Mouse (Mus musculus) MEL (cell line): Measurements from ENCODE around the gene Cercam. TPM values are rescaled to one million over a fixed set of nuclear protein-coding genes. Genes with fewer than 3 reads are reported as not detected.

Experiments
- DNase-seq: peaks from one replicate; pipeline ENCODE4 v3.0.0; 2011; ENCODE audit warnings: low read depth, low spot score
- H3K27ac ChIP-seq: 2 replicates; pipeline ENCODE4 v1.5.1; 2012; ENCODE audit warnings: low read depth, mild to moderate bottlenecking, control low read depth, low read length, moderate library complexity; ENCODE audit not compliant: control insufficient read depth
- H3K27me3 ChIP-seq, 2 experiments: fragments of 150-350 bp in 1 of 2; sonication (generic) in 1 of 2; 2 replicates each; pipeline ENCODE4 v1.6.1; 2012; ENCODE audit warnings: low read length in 2 of 2, mild to moderate bottlenecking in 2 of 2, improper control_type of control experiment in 1 of 2, moderate library complexity in 1 of 2; ENCODE audit not compliant: insufficient read depth in 2 of 2, control insufficient read depth in 1 of 2
- H3K36me3 ChIP-seq, 2 experiments: 2 replicates each; pipeline ENCODE4 v1.6.1; 2012 to 2014; ENCODE audit warnings: low read length in 2 of 2, improper control_type of control experiment in 1 of 2, inconsistent platforms in 1 of 2, mild to moderate bottlenecking in 1 of 2; ENCODE audit not compliant: insufficient read depth in 2 of 2, control insufficient read depth in 1 of 2
- H3K4me1 ChIP-seq, 2 experiments: fragments of 150-350 bp in 1 of 2; sonication (generic) in 1 of 2; 2 replicates each; pipeline ENCODE4 v1.6.1; 2012; ENCODE audit warnings: low read length in 2 of 2, improper control_type of control experiment in 1 of 2, mild to moderate bottlenecking in 1 of 2; ENCODE audit not compliant: insufficient read depth in 2 of 2, control insufficient read depth in 1 of 2
- H3K4me3 ChIP-seq, 2 experiments: fragments of 150-350 bp in 1 of 2; sonication (generic) in 1 of 2; 2 replicates each; pipeline ENCODE4 v1.5.1; 2012; ENCODE audit warnings: low read depth in 2 of 2, low read length in 2 of 2, mild to moderate bottlenecking in 2 of 2, moderate library complexity in 2 of 2, control low read depth in 1 of 2, improper control_type of control experiment in 1 of 2; ENCODE audit not compliant: control insufficient read depth in 1 of 2, insufficient read depth in 1 of 2
- H3K79me2 ChIP-seq: 2 replicates; pipeline ENCODE4 v1.6.1; 2012; ENCODE audit warnings: mild to moderate bottlenecking, low read length, moderate library complexity; ENCODE audit not compliant: control insufficient read depth, poor library complexity, insufficient read depth
- H3K9ac ChIP-seq: 2 replicates; pipeline ENCODE4 v1.6.1; 2012; ENCODE audit warnings: low read depth, mild to moderate bottlenecking, control low read depth, low read length, moderate library complexity; ENCODE audit not compliant: control insufficient read depth, poor library complexity, severe bottlenecking
- H3K9me3 ChIP-seq: fragments of 150-350 bp; sonication (generic); replicated peaks from 2 replicates; pipeline ENCODE4 v1.6.1; 2012; ENCODE audit warnings: mild to moderate bottlenecking, low read length, improper control_type of control experiment, moderate library complexity; ENCODE audit not compliant: insufficient read depth
- CHD1 ChIP-seq: IDR thresholded peaks from 2 replicates; pipeline ENCODE4 v1.6.1; 2012; ENCODE audit warnings: low read depth, mild to moderate bottlenecking, inconsistent platforms, low read length, improper control_type of control experiment
- CHD2 ChIP-seq: IDR thresholded peaks from 2 replicates; pipeline ENCODE4 v1.6.1; 2011; ENCODE audit warnings: low read length, improper control_type of control experiment
- EP300 ChIP-seq, 2 experiments: IDR thresholded peaks; 2 replicates each; pipeline ENCODE4 v1.6.1; 2011; ENCODE audit warnings: improper control_type of control experiment in 2 of 2, low read length in 2 of 2, low read depth in 1 of 2, mild to moderate bottlenecking in 1 of 2
- HCFC1 ChIP-seq: IDR thresholded peaks from 2 replicates; pipeline ENCODE4 v1.6.1; 2012; ENCODE audit warnings: low read depth, mild to moderate bottlenecking, inconsistent platforms, low read length, improper control_type of control experiment, moderate library complexity
- KAT2A ChIP-seq: conservative IDR thresholded peaks from 2 replicates; pipeline ENCODE4 v1.6.1; 2012; ENCODE audit warnings: low read depth, low read length, improper control_type of control experiment, inconsistent platforms
- MAX ChIP-seq: IDR thresholded peaks from 2 replicates; pipeline ENCODE4 v1.6.1; 2011; ENCODE audit warnings: low read length, improper control_type of control experiment
- MAZ ChIP-seq: IDR thresholded peaks from 2 replicates; pipeline ENCODE4 v1.6.1; 2012; ENCODE audit warnings: low read depth, mild to moderate bottlenecking, inconsistent platforms, low read length, improper control_type of control experiment
- MXI1 ChIP-seq: IDR thresholded peaks from 2 replicates; pipeline ENCODE4 v1.6.1; 2011; ENCODE audit warnings: mild to moderate bottlenecking, low read depth, low read length, improper control_type of control experiment
- NELFE ChIP-seq: IDR thresholded peaks from 2 replicates; pipeline ENCODE4 v1.6.1; 2011; ENCODE audit warnings: low read depth, low read length, improper control_type of control experiment
- POLR2A ChIP-seq, 2 experiments: IDR thresholded peaks; 2 replicates each; pipeline ENCODE4 v1.6.1; 2011 to 2012; ENCODE audit warnings: low read length in 2 of 2, mild to moderate bottlenecking in 2 of 2, control low read depth in 1 of 2, improper control_type of control experiment in 1 of 2, low read depth in 1 of 2, moderate library complexity in 1 of 2; ENCODE audit not compliant: control insufficient read depth in 1 of 2, insufficient read depth in 1 of 2, poor library complexity in 1 of 2
- POLR2AphosphoS5 ChIP-seq: IDR thresholded peaks from 2 replicates; pipeline ENCODE4 v1.6.1; 2012; ENCODE audit warnings: low read depth, borderline replicate concordance, mild to moderate bottlenecking, inconsistent platforms, low read length, moderate library complexity, mixed read lengths
- SIN3A ChIP-seq: IDR thresholded peaks from 2 replicates; pipeline ENCODE4 v1.6.1; 2012; ENCODE audit warnings: low read length, improper control_type of control experiment, inconsistent platforms
- SMC3 ChIP-seq: IDR thresholded peaks from 2 replicates; pipeline ENCODE4 v1.6.1; 2011; ENCODE audit warnings: low read depth, low read length, improper control_type of control experiment
- TBP ChIP-seq: IDR thresholded peaks from 2 replicates; pipeline ENCODE4 v1.8.0; 2011; ENCODE audit warnings: low read depth, low read length, improper control_type of control experiment
- TCF12 ChIP-seq: IDR thresholded peaks from 2 replicates; pipeline ENCODE4 v1.6.1; 2014; ENCODE audit warnings: low read depth, mild to moderate bottlenecking, inconsistent platforms, low read length, improper control_type of control experiment, moderate library complexity
- UBTF ChIP-seq: IDR thresholded peaks from 2 replicates; pipeline ENCODE4 v1.6.1; 2012; ENCODE audit warnings: low read depth, mild to moderate bottlenecking, inconsistent platforms, low read length, improper control_type of control experiment, moderate library complexity, borderline replicate concordance; ENCODE audit not compliant: insufficient read depth
- ZC3H11A ChIP-seq: IDR thresholded peaks from 2 replicates; pipeline ENCODE4 v1.6.1; 2012; ENCODE audit warnings: low read depth, mild to moderate bottlenecking, inconsistent platforms, low read length, improper control_type of control experiment
- polyA plus RNA-seq, 2 experiments: library from polyadenylated mRNA; stranded (reverse) in 1 of 2; unstranded in 1 of 2; fragments of >175 nt in 1 of 2; fragments of >200 nt in 1 of 2; gene quantifications; 2 replicates each; pipeline versions ENCODE4 v1.2.1 to v1.2.4; 2012; ENCODE audit warnings: low replicate concordance in 2 of 2, low read depth in 1 of 2; ENCODE audit not compliant: insufficient read length in 2 of 2, insufficient read depth in 1 of 2, missing spikeins in 1 of 2
- total RNA-seq: library from RNA; depleted of rRNA; stranded (reverse); fragments of 300-350 nt; gene quantifications from 2 replicates; pipeline ENCODE4 v1.2.3, GENCODE M21; 2012

The Cercam gene
- total and polyA plus RNA-seq, 3 experiments = 8.8 to 23.4 TPM; not detected in 1

DNA sequence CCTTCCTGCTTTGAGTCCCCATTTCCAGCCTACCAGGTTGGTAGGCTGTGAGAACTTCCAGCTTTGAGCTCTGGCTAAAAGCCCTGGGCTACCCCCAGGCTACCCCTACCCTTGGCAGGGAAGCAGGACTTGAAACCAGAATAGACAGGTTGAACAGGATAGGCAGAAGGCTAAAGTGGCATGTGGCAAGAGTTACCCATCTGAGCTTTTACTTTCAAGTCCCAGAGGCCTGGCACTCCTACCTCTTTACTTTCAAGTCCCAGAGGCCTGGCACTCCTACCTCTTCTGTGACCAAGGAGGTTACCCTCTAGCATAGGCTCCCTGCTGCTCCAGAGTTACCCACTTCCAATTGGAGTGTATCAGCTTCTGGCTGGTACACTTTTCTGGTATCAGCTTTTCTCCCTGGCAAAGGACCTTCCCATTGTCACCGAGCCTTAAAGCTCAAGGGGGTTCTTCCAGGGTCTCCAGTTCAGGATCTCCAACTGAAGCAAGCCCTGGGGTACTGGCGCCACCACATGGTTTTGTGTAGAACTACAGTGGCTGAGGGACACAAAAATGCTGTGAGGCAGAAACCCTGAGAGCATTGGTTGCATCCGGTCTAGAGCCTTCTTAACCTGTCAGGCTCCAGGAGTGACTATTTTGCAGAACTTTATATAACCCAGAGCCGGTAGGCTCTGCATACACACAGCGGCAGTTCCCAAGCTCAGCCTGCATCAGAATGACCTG is 10.1 kb upstream of the Cercam start (continued):
- TF ChIP-seq MAZ (no peak), ZC3H11A (peak; percentile 63), NELFE (no peak), POLR2A (IDR thresholded peaks at IDR 0.05; ENCODE audit: control insufficient read depth in 1 of 2, insufficient read depth in 1 of 2, low read depth in 1 of 2, low read length in 2 of 2, poor library complexity in 1 of 2) (no peak), CHD1 (no peak)

GRCm38 (mm10) chr2:29865125-29865524 is 3.8 kb upstream of the Cercam start:
- Histone ChIP-seq H3K9ac (no peak overlapping the region), H3K4me3 (no peak overlapping the region), H3K36me3 (peaks cover 0 to 2% of the 10 kb centered on the region in 2 experiments; a peak in 2 of 4 replicates), H3K4me1 (peaks cover 0 to 5% of the 10 kb centered on the region in 2 experiments; a peak in 3 of 4 replicates), H3K27ac (no peak overlapping the region), H3K79me2 (no peaks in the 10 kb centered on the region; the same call in 1 of the 2 replicates), H3K9me3 (no peaks in the 10 kb centered on the region), H3K27me3 (no peaks in the 10 kb centered on the region)
- TF ChIP-seq EP300 (IDR thresholded peaks at IDR 0.05; ENCODE audit: low read depth in 1 of 2, low read length in 2 of 2) (no peak), POLR2AphosphoS5 (no peak), UBTF (no peak), SIN3A (no peak)
- DNase-seq = no peak

DNA sequence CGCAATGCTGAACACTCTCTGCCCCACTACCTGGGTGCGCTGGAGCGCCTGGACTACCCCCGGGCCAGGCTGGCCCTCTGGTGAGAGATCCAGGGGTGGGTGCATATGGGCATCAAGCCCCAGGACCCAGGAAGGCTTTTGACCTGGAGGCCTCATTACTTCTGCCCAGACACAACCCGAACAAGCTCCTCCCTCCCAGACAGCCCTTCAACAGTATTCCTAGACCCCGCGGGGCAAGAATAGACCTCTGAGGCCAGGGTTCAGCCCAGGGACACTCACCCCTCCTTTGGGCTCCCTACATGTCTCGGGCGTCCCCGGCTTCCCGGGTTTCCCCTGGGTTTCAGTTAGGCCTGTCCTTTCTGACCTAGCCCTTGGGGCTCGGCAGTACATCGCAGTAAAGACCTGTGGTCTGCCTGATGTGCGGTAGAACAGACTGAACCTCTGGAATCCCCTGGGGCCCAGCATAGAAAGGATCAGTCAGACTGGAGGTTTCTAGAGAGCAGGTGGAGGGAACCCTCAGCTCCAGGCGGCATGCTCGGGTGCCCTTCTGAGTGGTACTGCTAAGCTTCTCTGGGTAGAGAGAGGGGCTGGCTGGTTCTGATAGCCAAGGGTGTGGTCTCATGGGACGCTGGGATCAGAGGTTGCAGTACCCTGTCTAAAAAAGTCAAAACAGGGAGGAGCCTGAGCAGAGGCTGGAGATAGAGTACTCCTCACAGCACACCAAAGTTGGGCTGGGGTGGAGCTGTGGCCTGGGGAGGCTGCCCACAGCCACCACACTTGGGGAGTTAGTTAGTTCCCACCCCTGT is 885 bp downstream of the Cercam start:
- Histone ChIP-seq H3K27ac (peak overlapping the region; percentile 61), H3K79me2 (no peaks in the 10 kb centered on the region; the same call in 1 of the 2 replicates), H3K4me3 (peak overlapping the region; percentile 65 to 79), H3K9ac (peak overlapping the region; percentile 80), H3K36me3 (no peaks in the 10 kb centered on the region), H3K9me3 (no peaks in the 10 kb centered on the region), H3K27me3 (no peaks in the 10 kb centered on the region), H3K4me1 (peaks cover 0 to 5% of the 10 kb centered on the region in 2 experiments; a peak in 1 of 4 replicates)
- peak; percentile 86 for DNase-seq
- TF ChIP-seq POLR2A (IDR thresholded peaks at IDR 0.05; ENCODE audit: control insufficient read depth in 1 of 2, insufficient read depth in 1 of 2, low read depth in 1 of 2, low read length in 2 of 2, poor library complexity in 1 of 2) (peak; percentile 24 to 38; a peak in 2 of 4 replicates), TBP (peak; percentile 45; the same call in 1 of the 2 replicates), SMC3 (0 out of 2 replicates have a peak, but pooled peaks have one; percentile 7), MAX (no peak), MXI1 (peak; percentile 32), TCF12 (peak; percentile 42), CHD2 (no peak), HCFC1 (0 out of 2 replicates have a peak, but pooled peaks have one; percentile 29), KAT2A (no peak), SIN3A (peak; percentile 49; the same call in 1 of the 2 replicates)
